Mouse (Mus musculus) E14TG2a.4 (cell line): ENCODE measurements around the gene Psmd11.

ENCODE experiments used
- CTCF ChIP-seq: conservative IDR thresholded peaks from 2 replicates; pipeline ENCODE4 v1.5.1; 2014; ENCODE audit warnings: low read length
- POU5F1 ChIP-seq: IDR thresholded peaks from 2 replicates; pipeline ENCODE4 v1.6.1; 2014; ENCODE audit warnings: low read length, borderline replicate concordance

- TF ChIP-seq CTCF (no peak), POU5F1 (no peak)
Measured at GRCm38 (mm10) chr11:80476222-80477189, 48.1 kb downstream of the Psmd11 start, which contains the start of gene Cdk5r1.
